Mouse (Mus musculus) hindbrain, embryonic 16.5 days (tissue): ENCODE data around the gene Trim42. TPM values are rescaled to one million over a fixed set of nuclear protein-coding genes. Genes with fewer than 3 reads are reported as not detected.

Experiments used
- ATAC-seq: fragments of 200-750 bp; cut with Nextera tagmentation; 2 replicates; pipeline ENCODE4 v1.8.0; 2017; ENCODE audit warnings: moderate TSS enrichment, moderate library complexity
- H3K27ac ChIP-seq: fragments of 300-500 bp; sonication (generic); 2 replicates; pipeline ENCODE4 v1.5.1; 2014; ENCODE audit warnings: low read depth, mild to moderate bottlenecking, control low read depth, low read length, moderate library complexity
- H3K27me3 ChIP-seq: fragments of 300-500 bp; sonication (generic); replicated peaks from 2 replicates; pipeline ENCODE4 v1.6.1; 2014; ENCODE audit warnings: low read length; ENCODE audit not compliant: control insufficient read depth, insufficient read depth
- H3K36me3 ChIP-seq: fragments of 300-500 bp; sonication (generic); 2 replicates; pipeline ENCODE4 v1.6.1; 2014; ENCODE audit warnings: mild to moderate bottlenecking, low read length, moderate library complexity, mixed read lengths; ENCODE audit not compliant: control insufficient read depth, insufficient read depth
- H3K4me1 ChIP-seq: fragments of 300-500 bp; sonication (generic); 2 replicates; pipeline ENCODE4 v1.6.1; 2014; ENCODE audit warnings: low read depth, low read length; ENCODE audit not compliant: control insufficient read depth, insufficient read depth
- H3K4me2 ChIP-seq: fragments of 300-500 bp; sonication (generic); 2 replicates; pipeline ENCODE4 v1.6.1; 2014; ENCODE audit warnings: mild to moderate bottlenecking, low read length, control low read depth, moderate library complexity
- H3K4me3 ChIP-seq: fragments of 300-500 bp; sonication (generic); 2 replicates; pipeline ENCODE4 v1.5.1; 2014; ENCODE audit warnings: mild to moderate bottlenecking, low read length, control low read depth, moderate library complexity
- H3K9ac ChIP-seq: fragments of 300-500 bp; sonication (generic); 2 replicates; pipeline ENCODE4 v1.6.1; 2014; ENCODE audit warnings: low read depth, mild to moderate bottlenecking, control low read depth, low read length, moderate library complexity
- H3K9me3 ChIP-seq: fragments of 300-500 bp; sonication (generic); 2 replicates; pipeline ENCODE4 v1.6.1; 2014; ENCODE audit warnings: mild to moderate bottlenecking, low read length, moderate library complexity; ENCODE audit not compliant: control insufficient read depth
- WGBS: fragments of 180-500 bp; shearing (Covaris S2); extraction: QIAGEN DNeasy Blood & Tissue Kit; methylation state at CpG from one replicate; pipeline ENCODE4 v1.1.7; 2014; 5-methylcytosine and 5-hydroxymethylcytosine counted together
- polyA plus RNA-seq: library from polyadenylated mRNA; unstranded; fragments of >200 nt; fragmentation: Nextera tagmentation; extraction: Ambion mirVana; gene quantifications from 2 replicates; pipeline ENCODE4 v1.2.1, GENCODE M21; 2015

The Trim42 gene
- not detected in 2 replicates for polyA plus RNA-seq

GRCm38 (mm10) chr9:97369591-97369990, at the start of gene Trim42:
TSS of gene Trim42 (minus strand) at chr9:97369958.
- H3K27ac ChIP-seq = no peak within 1 kb of the TSS
- no peaks in the 10 kb centered on the region for H3K36me3 ChIP-seq
- no peak for ATAC-seq
- H3K27me3 ChIP-seq = no peaks in the 10 kb centered on the region
- WGBS = 90% methylated on average over 7 of the region's 7 CpGs
- H3K9ac ChIP-seq = no peak within 1 kb of the TSS
- H3K4me2 ChIP-seq = no peak within 1 kb of the TSS
- no peaks in the 10 kb centered on the region for H3K9me3 ChIP-seq
- no peaks in the 10 kb centered on the region for H3K4me1 ChIP-seq
- no peak within 1 kb of the TSS for H3K4me3 ChIP-seq

DNA sequence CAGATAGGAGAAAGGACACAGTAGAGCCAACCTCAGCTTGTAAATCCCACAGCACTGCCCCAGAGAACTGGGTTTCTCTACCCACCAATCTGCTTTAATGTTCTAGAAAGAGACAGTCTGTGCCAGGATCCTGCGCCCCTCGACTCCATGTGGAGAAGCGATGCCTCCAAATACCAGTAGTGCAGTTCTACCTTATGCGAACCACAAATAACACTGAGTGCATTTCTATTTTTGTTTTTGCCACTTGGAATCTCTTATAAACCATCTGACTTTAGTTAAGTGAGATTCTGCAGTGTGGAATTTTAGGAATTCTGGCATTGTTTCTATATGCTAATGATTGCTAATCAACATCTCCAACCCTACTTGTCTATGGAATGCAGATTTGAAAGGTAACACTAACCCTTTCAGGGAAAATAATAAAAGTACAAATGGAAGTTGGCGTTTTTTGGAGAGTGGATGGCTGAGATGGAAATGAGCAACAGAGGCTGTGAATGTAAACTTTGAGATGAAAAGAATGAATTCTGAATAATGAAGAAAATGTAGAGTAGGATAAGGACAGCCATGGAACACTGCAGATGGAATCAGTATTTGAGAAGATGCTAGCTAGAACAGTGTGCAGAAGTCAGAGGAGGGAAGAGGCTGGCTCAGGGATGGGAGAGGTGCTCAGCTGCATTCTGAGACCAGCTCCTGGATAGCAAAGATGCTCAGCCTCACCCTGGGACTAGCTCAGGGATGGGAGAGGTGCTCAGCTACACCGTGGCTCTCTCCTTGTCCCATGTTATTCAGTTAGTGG, 45.3 kb upstream of the Trim42 start:
- WGBS = 79% methylated on average over 6 of the region's 6 CpGs
- no peak for ATAC-seq
- Histone ChIP-seq H3K27ac (no peak overlapping the region), H3K4me1 (no peaks in the 10 kb centered on the region), H3K36me3 (no peaks in the 10 kb centered on the region), H3K27me3 (no peaks in the 10 kb centered on the region), H3K9ac (no peak overlapping the region), H3K9me3 (no peaks in the 10 kb centered on the region), H3K4me2 (no peak overlapping the region), H3K4me3 (no peak overlapping the region)

- no peaks in the 10 kb centered on the region for H3K36me3 ChIP-seq
- 85% methylated on average over 2 of the region's 2 CpGs for WGBS
- no peak overlapping the region for H3K4me2 ChIP-seq
- no peak overlapping the region for H3K9ac ChIP-seq
- no peaks in the 10 kb centered on the region for H3K4me1 ChIP-seq
- no peak overlapping the region for H3K4me3 ChIP-seq
- no peaks in the 10 kb centered on the region for H3K9me3 ChIP-seq
- H3K27me3 ChIP-seq = no peaks in the 10 kb centered on the region
- ATAC-seq = no peak
- H3K27ac ChIP-seq = no peak overlapping the region
Observed at GRCm38 (mm10) chr9:97408142-97408541, 38.4 kb upstream of the Trim42 start.

DNA sequence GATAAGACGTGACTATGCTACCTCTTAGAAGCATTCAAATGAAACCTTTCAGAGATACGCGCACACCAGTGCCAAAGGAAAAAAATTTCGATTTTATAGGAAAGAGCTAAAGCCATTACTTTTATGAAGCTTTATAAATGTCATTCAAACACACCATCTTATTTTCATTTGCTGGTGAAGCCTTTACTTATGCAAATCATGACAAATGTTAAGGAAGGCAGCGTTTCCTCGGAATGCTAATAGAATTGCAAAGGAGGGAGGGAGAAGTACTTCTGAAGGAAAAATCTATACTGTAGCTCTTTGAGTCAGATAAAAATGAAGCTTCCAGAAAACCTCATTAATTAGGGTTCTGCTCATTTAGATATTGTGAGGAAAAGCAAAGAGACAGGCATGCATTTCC, 13.3 kb downstream of the Trim42 start:
- Histone ChIP-seq H3K4me3 (no peak overlapping the region), H3K27ac (no peak overlapping the region), H3K4me1 (no peaks in the 10 kb centered on the region), H3K27me3 (no peaks in the 10 kb centered on the region), H3K9me3 (no peaks in the 10 kb centered on the region), H3K4me2 (no peak overlapping the region), H3K36me3 (no peaks in the 10 kb centered on the region), H3K9ac (no peak overlapping the region)
- WGBS = 62% methylated on average over 6 of the region's 6 CpGs
- no peak for ATAC-seq

GRCm38 (mm10) chr9:97344767-97345297, 24.9 kb downstream of the Trim42 start:
- no peak overlapping the region; the same call in 1 of the 2 replicates for H3K4me2 ChIP-seq
- H3K36me3 ChIP-seq = no peaks in the 10 kb centered on the region
- H3K9me3 ChIP-seq = peaks cover 6% of the 10 kb centered on the region
- no peaks in the 10 kb centered on the region; the same call in 1 of the 2 replicates for H3K4me1 ChIP-seq
- ATAC-seq = peak; percentile 80; the same call in 1 of the 2 replicates
- H3K9ac ChIP-seq = no peak overlapping the region
- 52% methylated on average over 12 of the region's 12 CpGs for WGBS
- no peak overlapping the region for H3K27ac ChIP-seq
- H3K27me3 ChIP-seq = no peaks in the 10 kb centered on the region
- H3K4me3 ChIP-seq = no peak overlapping the region

DNA sequence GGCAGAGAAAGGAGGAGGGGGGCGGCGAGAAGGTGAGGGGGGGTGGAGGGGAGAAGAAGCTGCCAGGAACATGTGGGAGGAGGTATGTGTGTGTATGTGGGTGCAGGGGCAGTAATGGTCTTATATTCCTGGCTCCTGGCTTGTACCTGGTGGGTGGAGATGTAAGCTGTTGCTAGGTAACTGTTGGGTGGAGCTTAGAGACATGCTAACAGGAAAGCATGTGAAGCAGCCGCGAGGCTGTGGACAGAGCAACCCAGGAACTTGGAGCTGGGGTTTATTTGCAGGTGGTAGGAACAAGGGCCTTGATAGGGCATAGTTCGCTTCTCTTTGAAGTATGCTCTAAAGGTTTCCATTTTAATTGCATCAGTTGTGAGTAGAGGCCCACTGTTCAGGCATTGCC, 28.0 kb downstream of the Trim42 start:
- no peaks in the 10 kb centered on the region for H3K36me3 ChIP-seq
- no peak for ATAC-seq
- no peaks in the 10 kb centered on the region; the same call in 1 of the 2 replicates for H3K4me1 ChIP-seq
- no peak overlapping the region for H3K4me3 ChIP-seq
- H3K9me3 ChIP-seq = peaks cover 8% of the 10 kb centered on the region
- H3K9ac ChIP-seq = no peak overlapping the region
- H3K27me3 ChIP-seq = no peaks in the 10 kb centered on the region
- WGBS = 63% methylated on average over 5 of the region's 5 CpGs
- no peak overlapping the region for H3K4me2 ChIP-seq
- no peak overlapping the region for H3K27ac ChIP-seq

GRCm38 (mm10) chr9:97322846-97323245, 46.9 kb downstream of the Trim42 start:
- H3K4me1 ChIP-seq = no peaks in the 10 kb centered on the region
- WGBS = 74% methylated on average over 3 of the region's 3 CpGs
- no peaks in the 10 kb centered on the region for H3K9me3 ChIP-seq
- no peak overlapping the region for H3K4me3 ChIP-seq
- no peak overlapping the region for H3K27ac ChIP-seq
- H3K9ac ChIP-seq = no peak overlapping the region
- no peak for ATAC-seq
- no peaks in the 10 kb centered on the region for H3K36me3 ChIP-seq
- H3K4me2 ChIP-seq = no peak overlapping the region
- H3K27me3 ChIP-seq = no peaks in the 10 kb centered on the region

DNA sequence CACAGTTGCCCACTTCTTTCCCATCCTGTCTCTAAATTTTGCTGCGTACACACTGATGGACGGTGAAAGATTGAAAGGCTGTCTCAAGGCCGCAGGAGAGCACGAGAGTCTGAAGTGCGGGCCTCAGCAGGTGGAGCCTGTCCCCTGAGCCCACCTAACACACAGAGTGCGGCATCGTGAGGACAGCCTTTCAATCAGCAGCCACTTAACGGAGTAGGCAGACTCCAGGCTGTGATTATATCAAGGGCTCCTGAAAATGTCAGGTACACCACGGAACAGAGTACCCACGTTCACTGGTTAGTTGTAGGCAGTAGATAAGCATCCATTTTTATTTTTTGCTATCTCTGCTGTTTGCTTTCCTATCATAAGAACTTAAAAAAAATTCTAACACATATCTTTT, 47.6 kb downstream of the Trim42 start:
- WGBS = 62% methylated on average over 10 of the region's 10 CpGs
- no peak; the same call in 1 of the 2 replicates for ATAC-seq
- H3K36me3 ChIP-seq = no peaks in the 10 kb centered on the region
- H3K27ac ChIP-seq = 0 out of 2 replicates have a peak overlapping the region, but pooled peaks have one; percentile 1
- H3K4me2 ChIP-seq = no peak overlapping the region
- no peaks in the 10 kb centered on the region for H3K9me3 ChIP-seq
- no peaks in the 10 kb centered on the region for H3K4me1 ChIP-seq
- no peaks in the 10 kb centered on the region for H3K27me3 ChIP-seq
- no peak overlapping the region for H3K4me3 ChIP-seq
- H3K9ac ChIP-seq = no peak overlapping the region

GRCm38 (mm10) chr9:97315421-97316055, 54.2 kb downstream of the Trim42 start:
- Histone ChIP-seq H3K4me2 (no peak overlapping the region), H3K27ac (no peak overlapping the region), H3K9ac (no peak overlapping the region), H3K9me3 (no peaks in the 10 kb centered on the region), H3K36me3 (no peaks in the 10 kb centered on the region), H3K4me1 (no peaks in the 10 kb centered on the region), H3K4me3 (no peak overlapping the region), H3K27me3 (no peaks in the 10 kb centered on the region)
- no peak for ATAC-seq
- 71% methylated on average over 10 of the region's 10 CpGs for whole genome bisulfite sequencing
